Mouse (Mus musculus) myocyte (in vitro differentiated cells): Measurements from ENCODE around the gene Gdpd5.

Source experiments
- MAX ChIP-seq: IDR thresholded peaks from one replicate; pipeline ENCODE4 v1.6.1; 2011; ENCODE audit warnings: low read depth, mild to moderate bottlenecking, control low read depth
- MYOG ChIP-seq, 3 experiments: IDR thresholded peaks; one replicate each; pipeline ENCODE4 v1.6.1; 2011; ENCODE audit warnings: control low read depth in 2 of 3, low read depth in 2 of 3, mild to moderate bottlenecking in 2 of 3; ENCODE audit not compliant: insufficient read length in 2 of 3, control insufficient read depth in 1 of 3, insufficient read depth in 1 of 3
- POLR2A ChIP-seq: IDR thresholded peaks from one replicate; pipeline ENCODE4 v1.6.1; 2011; ENCODE audit warnings: low read depth, mild to moderate bottlenecking, control low read depth, moderate library complexity; ENCODE audit not compliant: insufficient read length
- POLR2AphosphoS2 ChIP-seq: IDR thresholded peaks from one replicate; pipeline ENCODE4 v1.6.1; 2011; ENCODE audit warnings: low read depth, control low read depth; ENCODE audit not compliant: insufficient read length
- TCF12 ChIP-seq: IDR thresholded peaks from one replicate; pipeline ENCODE4 v1.6.1; 2011; ENCODE audit warnings: mild to moderate bottlenecking, control low read depth; ENCODE audit not compliant: poor library complexity, insufficient read depth, severe bottlenecking
- USF1 ChIP-seq: IDR thresholded peaks from one replicate; pipeline ENCODE4 v1.6.1; 2011; ENCODE audit warnings: low read depth, mild to moderate bottlenecking, control low read depth, moderate library complexity

- TF ChIP-seq POLR2A (no peak), MYOG (IDR thresholded peaks at IDR 0.05; ENCODE audit: control insufficient read depth in 1 of 3, insufficient read depth in 1 of 3, insufficient read length in 2 of 3, low read depth in 2 of 3) (no peak), TCF12 (no peak), POLR2AphosphoS2 (no peak), USF1 (no peak), MAX (no peak)
Observed at GRCm38 (mm10) chr7:99447323-99447722, 66.1 kb downstream of the Gdpd5 start.
